Mouse (Mus musculus) central nervous system, embryonic 14 days (tissue): ENCODE measurements around the gene Ncan. TPM values are rescaled to one million over a fixed set of nuclear protein-coding genes. Genes with fewer than 3 reads are reported as not detected.

Source experiments
- polyA plus RNA-seq: library from polyadenylated mRNA; depleted of rRNA; stranded (reverse); fragments of >200 nt; gene quantifications from 2 replicates; pipeline ENCODE4 v1.2.3, GENCODE M21; 2012; rRNA removed

The Ncan gene
- polyA plus RNA-seq = 71.2 and 75.0 TPM in 2 replicates

DNA sequence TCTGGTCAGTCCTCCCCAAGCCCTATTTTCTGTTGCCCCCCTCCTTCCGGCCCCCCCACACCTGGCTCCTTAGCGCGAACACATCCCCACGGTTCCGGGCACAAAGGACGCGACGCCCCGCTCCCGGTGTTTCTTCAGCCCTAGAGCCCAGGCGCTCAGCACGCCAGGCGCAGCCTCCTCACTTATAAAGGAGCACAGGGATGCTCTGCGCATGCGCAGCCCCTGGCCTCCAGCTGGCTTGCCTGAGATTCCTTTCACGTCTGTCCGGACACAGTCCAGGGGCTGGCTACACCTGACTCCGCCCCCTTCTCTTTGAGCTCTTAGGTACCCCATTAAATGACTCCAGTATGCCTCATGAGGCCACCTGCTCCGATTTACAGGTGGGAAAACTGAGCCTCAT lies at the start of gene Ncan:
Gene Ncan (minus strand): TSS at position 207 of the 400 bp plus-strand sequence.

DNA sequence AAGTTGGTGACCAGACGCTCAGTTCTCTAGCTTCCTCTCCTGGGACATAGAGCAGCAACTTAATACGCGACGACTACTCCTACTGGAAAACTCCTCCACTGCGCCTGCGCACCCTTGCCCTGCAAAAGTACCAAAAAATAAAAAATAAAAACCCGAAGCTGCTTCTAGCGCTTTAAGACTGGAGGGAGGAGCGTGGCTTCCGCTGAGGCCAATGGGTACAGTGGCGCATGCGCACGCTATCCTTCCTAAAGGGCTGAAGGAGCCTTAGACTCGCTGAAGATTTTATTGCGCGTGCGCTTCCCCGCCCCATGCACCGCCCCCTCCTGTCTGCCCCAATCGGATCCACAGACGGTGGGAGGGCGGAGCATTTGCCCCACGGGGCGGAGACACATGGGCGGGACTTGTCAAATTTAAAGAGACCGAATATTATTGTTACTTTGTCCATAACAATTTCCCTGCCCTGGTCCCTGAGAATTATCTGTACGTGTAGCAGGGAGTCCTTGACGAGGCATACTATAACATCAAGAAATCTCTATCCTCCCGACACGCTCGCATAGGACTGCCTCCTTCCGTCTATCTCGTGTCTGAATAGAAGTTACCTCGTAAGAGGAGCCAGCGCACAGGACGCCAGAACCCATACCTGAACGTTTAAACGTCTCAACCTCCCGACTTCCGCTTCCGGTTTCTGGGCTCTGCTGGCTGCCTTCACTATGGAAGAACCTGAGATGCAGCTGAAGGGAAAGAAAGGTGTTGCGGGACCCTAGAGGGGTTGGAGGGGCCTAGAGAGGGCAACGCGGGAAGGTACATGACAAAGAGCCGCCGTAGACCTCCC lies 18.6 kb upstream of the Ncan start, which contains the start of the genes Rfxank, Borcs8 and Mef2b:
Gene Rfxank (minus strand): TSS at position 129 of the 832 bp plus-strand sequence.
Gene Borcs8 (plus strand): TSS at position 474 of the 832 bp plus-strand sequence.
Gene Mef2b (plus strand): TSS at position 686 of the 832 bp plus-strand sequence.

DNA sequence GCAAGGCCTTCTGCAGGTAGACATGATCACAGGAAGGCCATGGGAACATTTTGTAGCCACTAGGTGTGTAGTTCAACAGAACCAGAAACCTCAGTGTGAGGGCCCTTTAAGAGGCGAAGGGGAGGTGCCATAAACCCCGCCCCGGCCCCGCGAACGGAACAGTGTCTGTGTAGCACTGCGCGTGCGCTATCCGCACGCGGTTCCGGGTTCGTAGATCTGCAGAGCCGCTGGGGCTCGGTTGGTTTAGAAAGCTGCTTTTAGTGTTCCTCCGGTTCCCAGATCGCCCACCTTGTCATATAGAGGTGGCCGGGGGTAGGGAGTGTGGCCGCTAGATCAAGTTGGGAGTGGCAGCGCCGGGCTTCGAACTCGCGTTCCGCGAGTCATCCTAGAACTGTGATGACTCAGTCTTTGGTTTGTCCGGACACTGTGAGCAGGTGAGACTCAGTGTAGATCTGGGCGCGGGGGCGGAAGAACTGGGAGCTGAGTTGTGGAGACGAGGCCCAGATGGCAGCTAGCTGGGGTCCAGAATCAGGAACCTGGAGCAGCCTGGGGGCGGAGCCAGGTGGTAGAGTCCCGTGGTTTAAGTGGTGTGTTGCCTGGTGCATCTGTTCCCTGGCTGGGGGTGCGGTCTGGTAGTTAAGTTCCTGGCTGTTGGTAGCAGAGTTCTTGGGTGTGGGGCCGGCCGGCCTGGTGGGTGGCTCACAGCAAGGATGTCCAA lies 10.7 kb upstream of the Ncan start, which contains the start of gene Nr2c2ap:
Gene Nr2c2ap (plus strand): TSS at position 168 of the 718 bp plus-strand sequence.

DNA sequence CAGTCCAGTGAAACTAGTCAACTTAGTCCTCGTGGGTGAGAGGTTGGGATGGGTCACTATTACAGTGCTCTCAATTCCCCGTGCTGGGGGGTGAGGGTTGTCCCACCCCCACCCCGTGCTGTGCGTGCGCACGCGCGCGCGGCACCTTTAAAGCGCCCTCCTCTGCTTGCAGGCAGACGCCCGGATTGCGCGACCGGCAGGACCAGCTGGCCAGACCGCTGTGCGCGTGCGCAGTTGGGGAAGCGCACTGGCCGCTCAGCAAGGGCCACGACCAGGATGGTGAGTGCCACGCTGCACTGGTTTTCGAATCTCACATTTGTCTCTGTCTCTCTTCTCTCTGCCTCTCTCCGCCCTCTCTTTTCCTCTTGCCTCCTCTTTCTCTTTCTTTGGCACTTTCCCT lies 37.4 kb downstream of the Ncan start, which contains the start of gene Hapln4:
Gene Hapln4 (plus strand): TSS at position 173 of the 400 bp plus-strand sequence.

DNA sequence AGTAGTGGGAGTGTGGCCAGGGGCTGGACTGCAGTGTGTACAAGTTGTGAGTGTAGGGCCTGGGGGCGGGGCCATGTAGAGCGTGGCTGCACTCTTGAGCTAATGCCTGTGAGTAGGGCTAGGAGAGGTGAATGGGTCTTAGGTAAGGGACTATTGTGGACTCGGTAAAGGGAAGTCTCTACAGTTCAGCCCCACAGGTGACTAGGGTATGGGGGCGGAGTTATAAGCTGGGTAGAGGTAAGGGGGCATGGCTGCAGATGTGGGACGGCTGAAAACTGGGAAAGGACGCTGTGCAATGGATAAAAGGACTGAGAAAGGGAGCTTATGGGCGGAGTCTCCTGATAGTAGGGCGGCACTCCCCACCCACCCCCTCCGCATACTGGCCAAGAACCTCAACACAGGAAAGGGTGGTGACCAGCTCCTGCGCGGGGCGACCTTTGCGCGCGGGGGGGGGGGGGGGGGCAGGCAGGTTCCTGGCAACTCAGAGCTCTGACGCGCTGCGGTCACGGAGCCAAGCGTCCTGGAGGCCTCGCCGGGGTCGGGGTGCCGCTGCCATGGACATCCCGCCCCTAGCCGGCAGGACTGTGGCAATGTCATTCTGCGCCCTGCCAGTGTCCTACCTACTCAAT lies 48.1 kb downstream of the Ncan start, which contains the start of gene Tm6sf2:
Gene Tm6sf2 (plus strand): TSS at position 484 of the 629 bp plus-strand sequence.

Other genes starting within 250 kb of the Ncan start
- gene Cilp2, start 233.2 kb downstream of the Ncan start, polyA plus RNA-seq = 3.6 and 4.0 TPM in 2 replicates
- gene Tssk6, start 218.7 kb downstream of the Ncan start, polyA plus RNA-seq = 0.35 and 0.53 TPM in 2 replicates
- 111 TPM in 2 replicates for gene Ndufa13, start 218.3 kb downstream of the Ncan start, polyA plus RNA-seq
- 9.4 and 9.6 TPM in 2 replicates for gene Yjefn3, start 218.2 kb downstream of the Ncan start, polyA plus RNA-seq
- 37.4 and 38.1 TPM in 2 replicates for gene Gatad2a, start 124.5 kb downstream of the Ncan start, polyA plus RNA-seq
- 106 and 108 TPM in 2 replicates for gene Mau2, start 78.1 kb downstream of the Ncan start, polyA plus RNA-seq
- 34.3 TPM in 2 replicates for gene Sugp1, start 78.1 kb downstream of the Ncan start, polyA plus RNA-seq
- gene Tm6sf2, start 47.9 kb downstream of the Ncan start, polyA plus RNA-seq = 7.4 and 8.5 TPM in 2 replicates
- 0.36 and 0.43 TPM in 2 replicates for gene Hapln4, start 37.4 kb downstream of the Ncan start, polyA plus RNA-seq
- 22.3 and 23.8 TPM in 2 replicates for gene Nr2c2ap, start 10.5 kb upstream of the Ncan start, polyA plus RNA-seq
- gene Rfxank, start 18.3 kb upstream of the Ncan start, polyA plus RNA-seq = 21.1 and 22.6 TPM in 2 replicates
- 99.4 and 109 TPM in 2 replicates for gene Borcs8, start 18.6 kb upstream of the Ncan start, polyA plus RNA-seq
- 0.38 and 0.41 TPM in 2 replicates for gene Mef2b, start 18.8 kb upstream of the Ncan start, polyA plus RNA-seq
- gene Tmem161a, start 51.5 kb upstream of the Ncan start, polyA plus RNA-seq = 91.8 and 98.7 TPM in 2 replicates
- gene Slc25a42, start 91.4 kb upstream of the Ncan start, polyA plus RNA-seq = 23.3 and 27.3 TPM in 2 replicates
- 144 and 152 TPM in 2 replicates for gene Sugp2, start 113.4 kb upstream of the Ncan start, polyA plus RNA-seq
- 81.8 and 84.9 TPM in 2 replicates for gene Armc6, start 113.6 kb upstream of the Ncan start, polyA plus RNA-seq
- gene Homer3, start 162.0 kb upstream of the Ncan start, polyA plus RNA-seq = 74.1 and 85.3 TPM in 2 replicates
- 59.2 and 61.1 TPM in 2 replicates for gene Ddx49, start 181.6 kb upstream of the Ncan start, polyA plus RNA-seq
- 281 and 299 TPM in 2 replicates for gene Cope, start 181.6 kb upstream of the Ncan start, polyA plus RNA-seq
- gene Cers1, start 194.9 kb upstream of the Ncan start, polyA plus RNA-seq = 27.7 and 27.9 TPM in 2 replicates
- 13.2 and 14.1 TPM in 2 replicates for gene Gdf1, start 208.9 kb upstream of the Ncan start, polyA plus RNA-seq
- 26.8 and 30.5 TPM in 2 replicates for gene Upf1, start 232.4 kb upstream of the Ncan start, polyA plus RNA-seq